Comparison of ENCODE assay signal across 15 mouse cellular contexts in the genomic region with DNA sequence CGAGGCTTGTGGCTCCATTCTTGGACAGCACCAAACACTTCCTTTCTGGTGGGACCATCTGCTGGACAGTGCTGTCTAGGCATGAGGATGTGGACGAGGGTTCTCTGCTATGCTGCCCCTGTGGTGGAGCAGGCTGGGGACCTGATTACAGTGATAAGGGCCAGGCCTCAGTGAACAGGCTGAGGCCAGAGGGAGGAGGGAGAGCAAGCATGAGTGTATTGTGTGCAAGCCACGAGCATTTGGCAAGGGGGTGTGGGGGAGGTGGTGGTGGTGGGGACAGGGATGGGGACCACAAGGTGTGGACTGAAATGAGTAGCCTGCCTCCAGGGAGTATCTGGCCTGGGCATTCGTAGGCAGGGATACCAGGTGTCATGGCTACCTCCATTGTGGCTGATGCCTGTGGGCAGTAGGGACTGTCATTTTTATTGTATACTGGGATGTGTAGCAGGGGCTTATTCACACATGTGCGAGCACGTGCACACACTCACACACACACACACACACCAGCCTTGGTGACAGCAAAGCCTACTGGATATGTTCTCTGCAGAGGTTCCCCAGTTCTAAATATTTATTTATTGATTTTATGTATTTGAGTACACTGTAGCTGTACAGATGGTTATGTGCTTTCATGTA. TPM values are rescaled to one million over a fixed set of nuclear protein-coding genes. Genes with fewer than 3 reads are reported as not detected.
DNase-seq lines count a peak whose midpoint lies in the region; ATAC-seq and TF ChIP-seq lines count a peak whose summit lies in the region.
"Had no signal": no experiment of that assay in that cellular context is flagged by ENCODE, and none has a peak within 500 bp of the region (broad histone marks: within the 10 kb centered on the region; RNA-seq: fewer than 3 reads in every experiment).

No protein-coding gene starts in this region.

- no peak overlapping the region for H3K27ac ChIP-seq in hindbrain, postnatal 0 days
- H3K27ac ChIP-seq in hindbrain, embryonic 11.5 days (ENCODE audit: low read depth, low read length) = no peak overlapping the region
- H3K27ac ChIP-seq in stomach, postnatal 0 days (replicated peaks) = no peak overlapping the region
- H3K27ac ChIP-seq: embryonic facial prominence, embryonic 13.5 days; kidney, embryonic 15.5 days; midbrain, embryonic 15.5 days had no signal

- no peaks in the 10 kb centered on the region for H3K27me3 ChIP-seq in hindbrain, postnatal 0 days (ENCODE audit: insufficient read depth, low read length)
- H3K27me3 ChIP-seq in hindbrain, embryonic 11.5 days (ENCODE audit: control insufficient read depth, insufficient read depth, low read length) = no peaks in the 10 kb centered on the region
- no peaks in the 10 kb centered on the region for H3K27me3 ChIP-seq in megakaryocyte, embryonic 14.5 days (replicated peaks)
- H3K27me3 ChIP-seq in stomach, postnatal 0 days (ENCODE audit: control insufficient read depth, insufficient read depth, low read length) = no peaks in the 10 kb centered on the region
- H3K27me3 ChIP-seq: embryonic facial prominence, embryonic 13.5 days; kidney, embryonic 15.5 days; midbrain, embryonic 15.5 days had no signal

- peaks cover 9% of the 10 kb centered on the region; the same call in 1 of the 2 replicates for H3K36me3 ChIP-seq in hindbrain, postnatal 0 days (ENCODE audit: insufficient read depth, low read length)
- 0 out of 2 replicates have a peak, but pooled peaks cover 5% of the 10 kb centered on the region for H3K36me3 ChIP-seq in hindbrain, embryonic 11.5 days (ENCODE audit: control insufficient read depth, insufficient read depth, low read length)
- H3K36me3 ChIP-seq in megakaryocyte, embryonic 14.5 days (replicated peaks; ENCODE audit: low read length) = peaks cover 76% of the 10 kb centered on the region
- peaks cover 2% of the 10 kb centered on the region; the same call in 1 of the 2 replicates for H3K36me3 ChIP-seq in stomach, postnatal 0 days (ENCODE audit: control insufficient read depth, insufficient read depth, low read length)

- no peak for TF ChIP-seq EP300 in stomach, postnatal 0 days (optimal IDR thresholded peaks at IDR 0.05)

- H3K4me3 ChIP-seq in hindbrain, postnatal 0 days (ENCODE audit: low read length) = no peak overlapping the region
- no peak overlapping the region for H3K4me3 ChIP-seq in hindbrain, embryonic 11.5 days (ENCODE audit: low read depth, low read length)
- peak overlapping the region; percentile 11 for H3K4me3 ChIP-seq in megakaryocyte, embryonic 14.5 days (replicated peaks)
- no peak overlapping the region for H3K4me3 ChIP-seq in stomach, postnatal 0 days (ENCODE audit: low read depth, low read length)
- H3K4me3 ChIP-seq: embryonic facial prominence, embryonic 13.5 days; kidney, embryonic 15.5 days; midbrain, embryonic 15.5 days had no signal

- peak; percentile 30; the same call in 1 of the 2 replicates for TF ChIP-seq CTCF in hindbrain, postnatal 0 days (IDR thresholded peaks at IDR 0.05; ENCODE audit: low read depth)
- TF ChIP-seq CTCF in stomach, postnatal 0 days (IDR thresholded peaks at IDR 0.05; ENCODE audit: low read depth) = peak; percentile 29

- peaks cover 23% of the 10 kb centered on the region for H3K4me1 ChIP-seq in hindbrain, postnatal 0 days (ENCODE audit: insufficient read depth, low read length)
- H3K4me1 ChIP-seq in hindbrain, embryonic 11.5 days (replicated peaks; ENCODE audit: control insufficient read depth, insufficient read depth, low read length) = peaks cover 9% of the 10 kb centered on the region
- peaks cover 89% of the 10 kb centered on the region for H3K4me1 ChIP-seq in megakaryocyte, embryonic 14.5 days
- H3K4me1 ChIP-seq in stomach, postnatal 0 days (replicated peaks; ENCODE audit: control insufficient read depth, insufficient read depth) = peaks cover 11% of the 10 kb centered on the region

- no peak overlapping the region for H3K9ac ChIP-seq in hindbrain, postnatal 0 days (replicated peaks; ENCODE audit: low read length)
- no peak overlapping the region for H3K9ac ChIP-seq in hindbrain, embryonic 11.5 days (ENCODE audit: low read depth, low read length)
- no peak overlapping the region for H3K9ac ChIP-seq in stomach, postnatal 0 days (ENCODE audit: low read length)
- H3K9ac ChIP-seq: embryonic facial prominence, embryonic 13.5 days; kidney, embryonic 15.5 days; midbrain, embryonic 15.5 days had no signal

- DNase-seq in cerebellum, adult 9-10 months = peak; percentile 46
- DNase-seq in cerebellum, adult 11 months = no peak
- no peak for DNase-seq in hindbrain, postnatal 0 days (ENCODE audit: low spot score)
- no peak for DNase-seq in hindbrain, embryonic 11.5 days (ENCODE audit: low spot score)
- DNase-seq in stomach, postnatal 0 days (ENCODE audit: low spot score) = no peak
- DNase-seq in adrenal gland, adult 18-20 months (ENCODE audit: low spot score in 2 of 2) = no peak
- DNase-seq: B cell, adult 2 months; gastrocnemius, postnatal 25 days; lung, postnatal 4 days had no signal

- no peak overlapping the region for H3K4me2 ChIP-seq in hindbrain, postnatal 0 days (ENCODE audit: low read depth, low read length)
- no peak overlapping the region for H3K4me2 ChIP-seq in hindbrain, embryonic 11.5 days (replicated peaks; ENCODE audit: low read depth, low read length)
- no peak overlapping the region for H3K4me2 ChIP-seq in stomach, postnatal 0 days (replicated peaks; ENCODE audit: low read depth)
- H3K4me2 ChIP-seq: embryonic facial prominence, embryonic 13.5 days; kidney, embryonic 15.5 days; midbrain, embryonic 15.5 days had no signal

- H3K9me3 ChIP-seq in hindbrain, postnatal 0 days (ENCODE audit: low read length) = no peaks in the 10 kb centered on the region
- H3K9me3 ChIP-seq in hindbrain, embryonic 11.5 days (ENCODE audit: control insufficient read depth, low read length) = no peaks in the 10 kb centered on the region
- H3K9me3 ChIP-seq in megakaryocyte, embryonic 14.5 days = no peaks in the 10 kb centered on the region
- H3K9me3 ChIP-seq in stomach, postnatal 0 days (ENCODE audit: control insufficient read depth, low read length) = no peaks in the 10 kb centered on the region
- H3K9me3 ChIP-seq: embryonic facial prominence, embryonic 13.5 days; kidney, embryonic 15.5 days; midbrain, embryonic 15.5 days had no signal

- ATAC-seq in hindbrain, postnatal 0 days = no peak
- ATAC-seq in hindbrain, embryonic 11.5 days (ENCODE audit: low FRiP score) = no peak
- no peak for ATAC-seq in megakaryocyte, adult 5-6 weeks (ENCODE audit: poor library complexity, severe bottlenecking)
- no peak for ATAC-seq in stomach, postnatal 0 days (ENCODE audit: low FRiP score, low TSS enrichment)
- ATAC-seq: hindbrain, embryonic 16.5 days; midbrain, embryonic 15.5 days had no signal

- 57% methylated on average over 6 of the region's 6 CpGs for WGBS in hindbrain, postnatal 0 days
- WGBS in hindbrain, embryonic 11.5 days = 72% methylated on average over 6 of the region's 6 CpGs
- 56% methylated on average over 6 of the region's 6 CpGs for WGBS in stomach, postnatal 0 days

RNA-seq across cellular contexts. Expression of a gene that starts 29.7 kb away (rescaled TPM):
- 50.7 and 57.2 TPM in 2 replicates for total RNA-seq in hindbrain, postnatal 0 days (2014; rRNA removed)
- polyA plus RNA-seq in hindbrain, postnatal 0 days (2015; fragmentation: Nextera tagmentation; extraction: Ambion mirVana) = 112 and 116 TPM in 2 replicates
- polyA plus RNA-seq in hindbrain, embryonic 11.5 days (2014; fragmentation: Nextera tagmentation; extraction: Ambion mirVana) = 220 and 221 TPM in 2 replicates
- 15.3 and 263 TPM in 2 replicates for polyA plus RNA-seq in megakaryocyte, embryonic 14.5 days (2012; ENCODE audit: insufficient read depth, low replicate concordance)
- total RNA-seq in megakaryocyte, adult 5-6 weeks (2015) = 257 and 275 TPM in 2 replicates
- total RNA-seq in megakaryocyte, adult 5-6 weeks (2017) = 587 and 621 TPM in 2 replicates
- polyA plus RNA-seq in stomach, postnatal 0 days (2015; fragmentation: Nextera tagmentation; extraction: Ambion mirVana) = 67.9 and 89.9 TPM in 2 replicates
- 100 to 1,000 TPM; 275 to 337 TPM for total RNA-seq in adrenal gland, adult 18-20 months (2021)
